Mouse (Mus musculus) kidney, adult 9 months (tissue): ENCODE results near the gene Psme2b.
A peak's percentile ranks its signal among the peaks of the same experiment; 100 is the strongest.
"Not testable (repeated sequence)": the region's sequence is repeated elsewhere in the genome, so short reads cannot be mapped to it uniquely, and the experiment has no call there.

ENCODE experiments used
- DNase-seq: peaks from one replicate; pipeline ENCODE4 v3.0.0; 2022

Gene Psme2b

GRCm38 (mm10) chr11:48900654-48901566, 45.1 kb downstream of the Psme2b start:
- not testable (repeated sequence) for DNase-seq

GRCm38 (mm10) chr11:48898812-48899431, 47.1 kb downstream of the Psme2b start:
- DNase-seq: peak; percentile 74
